Mouse (Mus musculus) hindbrain, embryonic 11.5 days (tissue): ENCODE measurements around the gene Pramef20. TPM values are rescaled to one million over a fixed set of nuclear protein-coding genes. Genes with fewer than 3 reads are reported as not detected.
"Not testable (repeated sequence)": the region's sequence is repeated elsewhere in the genome, so short reads cannot be mapped to it uniquely, and the experiment has no call there.

Experiments
- ATAC-seq: fragments of 200-750 bp; cut with Nextera tagmentation; 2 replicates; pipeline ENCODE4 v1.8.0; 2017; ENCODE audit warnings: mild to moderate bottlenecking, moderate TSS enrichment, moderate library complexity; ENCODE audit not compliant: low FRiP score
- DNase-seq: peaks from one replicate; pipeline ENCODE4 v3.0.0-alpha.2; 2015; ENCODE audit warnings: low spot score
- H3K27ac ChIP-seq: fragments of 300-500 bp; sonication (generic); 2 replicates; pipeline ENCODE4 v1.5.1; 2014; ENCODE audit warnings: mild to moderate bottlenecking, low read depth, low read length
- H3K27me3 ChIP-seq: fragments of 300-500 bp; sonication (generic); 2 replicates; pipeline ENCODE4 v1.6.1; 2014; ENCODE audit warnings: mild to moderate bottlenecking, low read length, moderate library complexity, mixed read lengths; ENCODE audit not compliant: control insufficient read depth, insufficient read depth
- H3K36me3 ChIP-seq: fragments of 300-500 bp; sonication (generic); 2 replicates; pipeline ENCODE4 v1.6.1; 2014; ENCODE audit warnings: mild to moderate bottlenecking, low read length, moderate library complexity, mixed read lengths; ENCODE audit not compliant: control insufficient read depth, insufficient read depth
- H3K4me1 ChIP-seq: fragments of 300-500 bp; sonication (generic); replicated peaks from 2 replicates; pipeline ENCODE4 v1.6.1; 2014; ENCODE audit warnings: low read length, mixed read lengths; ENCODE audit not compliant: control insufficient read depth, insufficient read depth
- H3K4me2 ChIP-seq: fragments of 300-500 bp; sonication (generic); replicated peaks from 2 replicates; pipeline ENCODE4 v1.6.1; 2014; ENCODE audit warnings: mild to moderate bottlenecking, low read depth, low read length
- H3K4me3 ChIP-seq: fragments of 300-500 bp; sonication (generic); 2 replicates; pipeline ENCODE4 v1.5.1; 2014; ENCODE audit warnings: low read depth, low read length
- H3K9ac ChIP-seq: fragments of 300-500 bp; sonication (generic); 2 replicates; pipeline ENCODE4 v1.6.1; 2014; ENCODE audit warnings: low read depth, low read length
- H3K9me3 ChIP-seq: fragments of 300-500 bp; sonication (generic); 2 replicates; pipeline ENCODE4 v1.6.1; 2016; ENCODE audit warnings: low read length; ENCODE audit not compliant: control insufficient read depth
- WGBS: fragments of 180-500 bp; shearing (Covaris S2); extraction: QIAGEN DNeasy Blood & Tissue Kit; methylation state at CpG from one replicate; pipeline ENCODE4 v1.1.7; 2014; 5-methylcytosine and 5-hydroxymethylcytosine counted together
- polyA plus RNA-seq: library from polyadenylated mRNA; unstranded; fragments of >200 nt; fragmentation: Nextera tagmentation; extraction: Ambion mirVana; gene quantifications from 2 replicates; pipeline ENCODE4 v1.2.1, GENCODE M21; 2014

Gene Pramef20
- not detected in 2 replicates for polyA plus RNA-seq

GRCm38 (mm10) chr4:144377911-144378310 is at the start of gene Pramef20:
Gene Pramef20, minus strand, starts transcription at chr4:144377933.
- Histone ChIP-seq H3K4me3 (no peak within 1 kb of the TSS), H3K4me2 (no peak within 1 kb of the TSS), H3K4me1 (no peaks in the 10 kb centered on the region), H3K36me3 (no peaks in the 10 kb centered on the region), H3K27ac (no peak within 1 kb of the TSS), H3K27me3 (no peaks in the 10 kb centered on the region), H3K9ac (no peak within 1 kb of the TSS), H3K9me3 (no peaks in the 10 kb centered on the region)
- ATAC-seq (no peak), DNase-seq (no peak)
- WGBS: 60% methylated on average over 2 of the region's 2 CpGs

- DNase-seq (no peak), ATAC-seq (no peak)
- Histone ChIP-seq H3K27me3 (no peaks in the 10 kb centered on the region), H3K4me3 (no peak overlapping the region), H3K4me1 (no peaks in the 10 kb centered on the region), H3K4me2 (no peak overlapping the region), H3K27ac (no peak overlapping the region), H3K9ac (no peak overlapping the region), H3K9me3 (no peaks in the 10 kb centered on the region), H3K36me3 (no peaks in the 10 kb centered on the region)
- WGBS: 80% methylated on average over 5 of the region's 5 CpGs
Observed at GRCm38 (mm10) chr4:144424590-144424989, 46.9 kb upstream of the Pramef20 start.

- Histone ChIP-seq H3K36me3 (no peaks in the 10 kb centered on the region), H3K9me3 (no peaks in the 10 kb centered on the region), H3K4me3 (no peak overlapping the region), H3K27ac (no peak overlapping the region), H3K4me2 (no peak overlapping the region), H3K4me1 (no peaks in the 10 kb centered on the region), H3K9ac (no peak overlapping the region), H3K27me3 (no peaks in the 10 kb centered on the region)
- ATAC-seq: no peak
- DNase-seq: no peak
Observed at GRCm38 (mm10) chr4:144420644-144421043, 42.9 kb upstream of the Pramef20 start.

GRCm38 (mm10) chr4:144408290-144408689 is 30.6 kb upstream of the Pramef20 start, which contains the start of gene Pramef12:
Gene Pramef12, minus strand, starts transcription at chr4:144408464.
- Histone ChIP-seq H3K9me3 (no peaks in the 10 kb centered on the region), H3K4me3 (no peak within 1 kb of the TSS), H3K27me3 (no peaks in the 10 kb centered on the region), H3K36me3 (no peaks in the 10 kb centered on the region), H3K4me2 (no peak within 1 kb of the TSS), H3K9ac (no peak within 1 kb of the TSS), H3K4me1 (no peaks in the 10 kb centered on the region), H3K27ac (no peak within 1 kb of the TSS)
- no peak for DNase-seq
- no peak for ATAC-seq
- WGBS: 84% methylated on average over 9 of the region's 9 CpGs

- WGBS: 57% methylated on average over 3 of the region's 3 CpGs
- no peak for DNase-seq
- H3K36me3 ChIP-seq: no peaks in the 10 kb centered on the region
Observed at GRCm38 (mm10) chr4:144406261-144406660, 28.5 kb upstream of the Pramef20 start.

GRCm38 (mm10) chr4:144404456-144405086 is 26.8 kb upstream of the Pramef20 start:
- Histone ChIP-seq H3K4me1 (no peaks in the 10 kb centered on the region), H3K9me3 (no peaks in the 10 kb centered on the region), H3K36me3 (no peaks in the 10 kb centered on the region), H3K9ac (no peak overlapping the region), H3K27me3 (no peaks in the 10 kb centered on the region), H3K4me2 (peak overlapping the region; percentile 26), H3K27ac (no peak overlapping the region), H3K4me3 (0 out of 2 replicates have a peak overlapping the region, but pooled peaks have one; percentile 16)
- DNase-seq (peak; percentile 31), ATAC-seq (peak; percentile 54; the same call in 1 of the 2 replicates)
- 8% methylated on average over 15 of the region's 17 CpGs for WGBS

More at GRCm38 (mm10) chr4:144406261-144406660, 28.5 kb upstream of the Pramef20 start:
- no peaks in the 10 kb centered on the region for H3K27me3 ChIP-seq
- H3K9ac ChIP-seq: no peak overlapping the region
- H3K27ac ChIP-seq: no peak overlapping the region
- no peaks in the 10 kb centered on the region for H3K4me1 ChIP-seq
- H3K4me3 ChIP-seq: no peak overlapping the region
- no peak for ATAC-seq
- no peak overlapping the region for H3K4me2 ChIP-seq
- no peaks in the 10 kb centered on the region for H3K9me3 ChIP-seq

- no peaks in the 10 kb centered on the region for H3K27me3 ChIP-seq
- no peaks in the 10 kb centered on the region for H3K36me3 ChIP-seq
- H3K4me3 ChIP-seq: no peak overlapping the region
- H3K27ac ChIP-seq: no peak overlapping the region
- H3K4me2 ChIP-seq: no peak overlapping the region
- ATAC-seq (no peak), DNase-seq (no peak)
- WGBS: 83% methylated on average over 4 of the region's 4 CpGs
- no peaks in the 10 kb centered on the region for H3K4me1 ChIP-seq
- H3K9ac ChIP-seq: no peak overlapping the region
- H3K9me3 ChIP-seq: no peaks in the 10 kb centered on the region
Observed at GRCm38 (mm10) chr4:144402712-144403111, 25.0 kb upstream of the Pramef20 start.

- no peak for DNase-seq
- H3K36me3 ChIP-seq: no peaks in the 10 kb centered on the region
- H3K4me3 ChIP-seq: no peak overlapping the region
- H3K27ac ChIP-seq: no peak overlapping the region
- no peaks in the 10 kb centered on the region for H3K27me3 ChIP-seq
- H3K9me3 ChIP-seq: no peaks in the 10 kb centered on the region
- no peak for ATAC-seq
- 50% methylated on average over 3 of the region's 3 CpGs for WGBS
- no peaks in the 10 kb centered on the region for H3K4me1 ChIP-seq
- no peak overlapping the region for H3K9ac ChIP-seq
- H3K4me2 ChIP-seq: no peak overlapping the region
Observed at GRCm38 (mm10) chr4:144396316-144396715, 18.6 kb upstream of the Pramef20 start.

- ATAC-seq, DNase-seq, H3K27ac ChIP-seq, H3K4me3 ChIP-seq, H3K9ac ChIP-seq, H3K4me2 ChIP-seq, H3K27me3 ChIP-seq, H3K36me3 ChIP-seq, H3K4me1 ChIP-seq, H3K9me3 ChIP-seq: not testable (repeated sequence)
- WGBS: 88% methylated on average over 3 of the region's 3 CpGs
Observed at GRCm38 (mm10) chr4:144357642-144358041, 20.1 kb downstream of the Pramef20 start, which contains the start of gene Gm13119. Gene Gm13119, plus strand, starts transcription at chr4:144357942.
